Mouse (Mus musculus) urinary bladder, adult 2 months (tissue): ENCODE measurements around the gene Tiam2. TPM values are rescaled to one million over a fixed set of nuclear protein-coding genes. Genes with fewer than 3 reads are reported as not detected.
"Not testable (repeated sequence)": the region's sequence is repeated elsewhere in the genome, so short reads cannot be mapped to it uniquely, and the experiment has no call there.

Experiments used
- DNase-seq: peaks from one replicate; pipeline ENCODE4 v3.0.0; 2022; ENCODE audit warnings: low spot score
- polyA plus RNA-seq: library from polyadenylated mRNA; depleted of rRNA; stranded (reverse); fragments of >200 nt; gene quantifications from 2 replicates; pipeline ENCODE4 v1.2.3, GENCODE M21; 2012

Gene Tiam2
- polyA plus RNA-seq, 1 experiment, result 7.2 TPM

DNA sequence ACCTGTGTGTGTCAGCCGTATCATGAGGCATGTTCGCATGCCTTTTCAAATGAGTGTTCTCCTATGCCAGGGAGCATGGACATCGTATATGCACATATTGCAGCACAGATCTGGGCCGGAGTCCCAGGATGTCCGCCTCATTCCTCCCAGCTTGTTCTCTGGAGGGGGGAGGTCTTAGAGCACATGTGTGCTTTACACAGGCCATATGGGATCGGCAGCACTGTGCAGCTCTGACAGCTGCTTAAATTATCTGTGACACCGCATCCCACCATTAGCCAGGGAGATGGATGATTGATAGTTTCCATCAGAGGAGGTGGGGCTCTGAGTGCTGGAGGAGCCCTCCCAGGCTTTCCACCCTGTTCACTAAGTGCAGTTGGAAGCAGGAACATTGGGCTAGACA, 12.4 kb downstream of the Tiam2 start:
- DNase-seq, result no peak

DNA sequence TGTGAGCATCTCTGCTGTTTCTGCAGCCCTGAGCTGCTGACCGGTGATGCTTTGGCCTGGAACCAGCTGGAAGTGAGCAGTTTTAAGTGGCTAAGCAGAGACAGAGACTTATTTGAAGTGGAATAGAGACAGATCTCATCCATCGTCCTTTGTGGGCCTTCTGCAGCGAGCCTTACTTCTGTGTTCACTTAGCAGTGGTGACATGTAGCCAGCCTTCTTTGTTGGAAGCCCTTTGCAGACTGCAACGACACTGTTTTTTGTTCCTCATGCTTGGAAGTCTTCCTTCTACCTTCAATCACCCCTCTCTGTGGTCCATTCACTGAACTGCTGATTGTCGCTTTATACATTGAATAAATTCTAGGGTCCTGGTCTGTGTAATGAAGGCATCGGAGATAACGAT, 18.5 kb downstream of the Tiam2 start:
- DNase-seq, result no peak

- no peak for DNase-seq
Measured at GRCm38 (mm10) chr17:3345276-3345885, 19.0 kb downstream of the Tiam2 start.

DNA sequence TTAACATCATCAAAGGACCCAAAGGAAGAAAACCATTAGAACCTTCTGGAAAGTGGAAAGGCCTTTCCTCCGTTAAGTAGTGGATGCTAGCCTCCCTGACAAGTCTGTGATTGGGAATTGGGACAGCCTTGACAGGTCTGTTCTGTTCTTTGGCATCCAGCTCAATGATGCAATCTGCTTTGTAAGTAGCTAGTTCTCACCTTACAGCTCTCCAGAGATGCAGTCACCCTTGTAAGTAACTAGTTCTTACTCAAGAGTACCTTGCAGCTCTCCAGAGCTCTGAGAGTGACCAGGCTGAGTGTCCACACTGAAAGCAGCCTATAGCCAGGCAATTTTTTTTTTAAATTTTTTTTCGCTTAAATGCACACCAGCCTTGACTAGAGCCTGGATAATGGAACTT, 21.4 kb downstream of the Tiam2 start:
- no peak for DNase-seq

DNA sequence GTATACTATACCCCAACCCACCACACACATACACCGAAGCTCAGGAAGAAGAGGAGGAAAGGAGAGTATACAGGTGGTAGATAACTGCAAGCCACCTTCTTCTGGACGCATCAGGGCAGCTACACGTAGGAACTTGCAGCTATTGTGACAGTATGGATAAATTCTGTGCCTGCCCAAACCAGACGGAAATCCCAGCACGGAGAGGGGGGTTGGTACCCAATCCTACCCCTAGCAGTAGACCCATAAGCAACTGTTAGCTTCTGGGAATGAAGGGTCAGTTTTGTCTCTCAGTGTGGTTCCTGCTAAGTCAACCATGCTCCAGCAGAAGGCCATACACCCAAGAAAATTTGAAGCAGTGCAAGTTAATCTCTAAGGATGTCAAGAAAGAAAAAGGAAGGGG, 23.0 kb downstream of the Tiam2 start:
- DNase-seq, result no peak

DNA sequence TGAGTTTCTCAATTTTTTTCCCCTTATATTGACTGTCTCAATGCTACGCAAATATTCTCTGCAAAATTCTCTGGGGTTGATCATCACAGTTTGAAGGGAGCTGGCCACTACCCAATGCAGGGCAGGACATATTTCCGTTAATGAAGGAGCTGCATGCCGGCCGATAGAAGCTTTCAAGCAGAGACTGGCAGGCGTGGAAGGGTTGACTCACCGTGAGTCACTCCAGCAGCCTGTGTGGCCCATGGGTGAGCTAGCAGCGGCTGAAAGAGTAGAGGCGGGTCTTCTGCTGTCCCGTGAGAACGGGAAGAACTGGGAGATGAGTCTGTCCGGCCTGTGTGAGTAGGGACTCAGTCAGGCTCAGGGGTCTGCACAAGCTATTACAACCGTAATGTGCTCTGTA, 23.6 kb downstream of the Tiam2 start:
- peak; percentile 36 for DNase-seq

GRCm38 (mm10) chr17:3350405-3350804, 24.0 kb downstream of the Tiam2 start:
- DNase-seq, result no peak

DNA sequence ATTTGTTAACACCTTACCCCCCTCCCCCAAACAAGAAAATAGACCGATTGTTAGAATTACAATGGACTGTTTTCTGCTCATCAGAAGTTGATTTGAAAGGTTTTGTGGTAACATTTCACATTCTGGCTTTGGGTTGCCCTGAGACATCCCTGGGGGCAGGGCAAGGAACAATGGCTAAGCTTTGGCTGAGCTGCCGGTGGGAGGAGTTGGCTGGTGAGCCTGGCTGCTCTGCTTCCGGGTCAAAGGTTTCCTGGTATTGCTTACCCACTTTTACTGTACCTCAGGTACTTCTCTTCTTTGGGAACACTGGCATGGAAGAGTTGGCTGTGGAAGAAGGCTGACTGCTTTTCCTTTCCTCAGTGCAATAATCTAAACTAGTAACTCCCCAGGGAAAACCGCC, 25.3 kb downstream of the Tiam2 start:
- no peak for DNase-seq

DNA sequence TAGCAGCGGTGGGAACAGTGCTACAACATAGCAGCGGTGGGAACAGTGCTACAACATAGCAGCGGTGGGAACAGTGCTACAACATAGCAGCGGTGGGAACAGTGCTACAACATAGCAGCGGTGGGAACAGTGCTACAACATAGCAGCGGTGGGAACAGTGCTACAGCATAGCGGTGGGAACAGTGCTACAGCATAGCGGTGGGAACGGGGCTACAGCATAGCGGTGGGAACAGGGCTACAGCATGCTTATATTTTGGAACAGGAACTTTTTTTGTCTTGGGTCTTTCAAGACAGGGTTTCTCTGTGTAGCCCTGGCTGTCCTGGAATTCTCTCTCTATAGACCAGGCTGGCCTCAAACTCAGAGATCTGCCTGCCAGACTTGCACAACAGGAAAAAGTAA, 26.8 kb downstream of the Tiam2 start:
- not testable (repeated sequence) for DNase-seq

GRCm38 (mm10) chr17:3354856-3355255, 28.5 kb downstream of the Tiam2 start:
- DNase-seq, result no peak

DNA sequence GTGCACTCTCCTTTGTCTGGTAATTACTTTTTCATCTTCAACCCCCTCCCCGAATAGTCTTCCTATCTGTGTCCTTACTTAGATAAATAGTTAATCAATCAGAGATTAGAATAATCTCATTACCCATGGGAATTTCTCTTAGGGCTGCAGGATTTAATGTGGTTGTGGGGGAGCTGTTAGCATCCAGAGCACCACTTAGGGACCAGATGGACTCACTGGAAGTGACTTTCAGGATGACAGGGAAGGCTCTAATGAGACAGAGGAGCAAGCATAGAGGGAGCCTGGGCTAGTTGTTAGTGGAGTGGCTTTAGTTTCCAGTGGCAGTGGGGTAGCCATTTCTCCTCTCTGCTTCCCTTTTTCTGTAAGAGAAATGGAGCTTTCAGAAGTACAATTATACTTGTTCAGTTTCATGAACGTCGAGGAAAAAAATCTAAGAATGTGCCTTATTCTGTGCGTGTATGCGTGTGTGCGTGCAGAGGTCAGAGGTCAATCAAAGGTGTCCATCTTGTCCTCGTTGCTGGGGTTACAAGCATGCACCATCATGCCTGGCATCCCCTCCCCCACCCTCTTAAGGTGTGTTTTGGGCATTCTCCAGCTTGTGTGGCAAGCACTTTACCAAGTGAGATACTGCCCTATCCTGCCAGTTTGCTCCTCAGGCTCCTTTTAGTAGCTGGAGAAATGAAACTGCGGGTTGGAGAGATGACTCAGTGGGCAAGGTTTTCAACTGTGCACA, 30.4 kb downstream of the Tiam2 start:
- DNase-seq, result no peak

GRCm38 (mm10) chr17:3360236-3360635, 33.9 kb downstream of the Tiam2 start:
- no peak for DNase-seq

DNA sequence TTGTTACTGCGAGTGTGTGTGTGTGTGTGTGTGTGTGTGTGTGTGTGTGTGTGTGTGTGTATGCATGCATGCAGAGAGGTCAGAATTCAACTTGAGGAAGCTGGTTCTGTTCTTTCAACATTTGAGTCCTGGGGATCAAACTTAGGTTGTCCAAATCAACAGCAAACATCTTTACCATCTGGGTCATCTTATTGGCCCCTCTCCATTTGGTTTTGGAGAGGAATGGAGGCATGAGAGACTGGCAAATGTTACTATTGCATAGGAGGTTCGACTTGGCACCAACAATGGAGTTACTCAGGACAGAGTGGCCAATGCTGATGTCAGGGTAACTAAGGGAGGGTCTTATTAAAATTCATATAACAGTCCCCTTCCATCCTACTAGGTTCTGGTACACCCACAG, 35.4 kb downstream of the Tiam2 start:
- no peak for DNase-seq

DNA sequence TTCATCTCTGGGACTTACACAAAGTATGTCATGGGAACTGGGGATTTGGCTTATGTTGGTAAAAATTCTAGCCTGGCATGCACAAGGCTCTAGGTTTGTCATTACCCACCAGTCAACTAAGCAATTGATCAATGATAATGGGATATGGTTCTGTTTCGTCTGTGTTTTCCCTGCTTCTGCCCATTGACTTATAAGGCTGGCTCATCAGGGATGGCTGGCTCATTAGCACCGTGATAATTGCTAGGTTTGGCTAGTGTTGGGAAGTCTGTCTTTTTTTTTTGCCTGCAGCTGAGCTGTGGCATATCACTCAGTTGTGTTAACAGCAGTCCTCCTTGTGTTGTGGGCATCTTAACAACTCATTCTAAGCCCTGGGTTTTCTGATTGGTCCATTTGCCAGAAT, 36.8 kb downstream of the Tiam2 start:
- no peak for DNase-seq

DNA sequence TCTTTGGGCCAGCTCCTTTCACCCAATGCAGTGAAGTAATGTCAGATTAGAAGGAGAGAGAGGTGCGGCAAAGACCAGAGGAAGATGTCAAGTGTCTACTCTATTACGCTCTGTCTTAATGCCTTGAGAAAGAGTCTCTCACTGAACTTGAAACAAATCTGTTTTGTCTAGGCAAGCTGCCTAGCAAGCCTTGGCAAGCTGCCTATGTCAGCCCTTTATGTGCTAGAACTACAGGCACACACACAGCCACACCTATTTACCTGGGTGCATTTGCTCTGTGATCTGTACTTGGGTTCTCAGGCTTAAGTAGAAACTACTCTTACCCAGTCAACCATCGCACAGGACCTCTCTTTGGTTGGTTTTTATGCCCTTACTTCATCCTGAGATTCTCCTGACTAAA, 40.4 kb downstream of the Tiam2 start:
- no peak for DNase-seq

DNA sequence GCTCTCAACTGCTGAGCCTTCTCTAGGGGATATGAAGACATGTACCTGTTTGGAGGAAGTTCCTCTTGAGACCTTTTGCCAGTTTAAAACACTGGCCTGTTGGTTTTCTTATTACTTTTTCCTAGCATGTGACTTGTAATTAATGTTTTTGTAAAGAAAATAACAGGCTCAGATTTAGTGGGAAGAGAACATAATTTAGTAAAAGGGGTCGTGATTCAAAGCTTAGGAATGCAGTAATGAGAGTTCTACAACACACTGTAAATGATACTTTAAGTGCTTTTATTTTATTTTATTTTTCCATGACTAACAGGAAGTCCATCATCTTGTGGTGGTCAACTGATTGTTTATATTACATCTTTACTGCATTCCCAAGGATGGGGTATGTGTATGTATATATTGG, 42.0 kb downstream of the Tiam2 start:
- no peak for DNase-seq

- no peak for DNase-seq
Measured at GRCm38 (mm10) chr17:3369631-3370030, 43.3 kb downstream of the Tiam2 start.

DNA sequence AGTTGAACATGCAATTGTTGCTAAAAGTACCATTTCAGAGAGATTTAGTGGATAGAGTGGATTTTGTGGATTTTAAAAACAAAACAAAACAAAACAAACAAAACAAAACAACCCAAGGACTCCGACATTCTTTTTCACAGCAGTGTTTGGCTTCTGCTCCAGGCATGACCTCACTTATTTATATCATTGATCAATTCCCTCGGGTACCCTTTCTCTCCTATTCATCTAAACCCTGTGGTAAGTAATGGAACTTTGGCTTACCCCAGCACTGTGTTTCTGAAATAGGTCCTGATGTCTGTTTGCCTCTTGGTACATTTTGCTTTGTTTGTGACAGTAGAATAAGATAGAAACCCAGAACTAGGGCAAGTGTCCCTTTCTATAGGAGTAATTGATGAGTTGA, 52.2 kb downstream of the Tiam2 start:
- no peak for DNase-seq

DNA sequence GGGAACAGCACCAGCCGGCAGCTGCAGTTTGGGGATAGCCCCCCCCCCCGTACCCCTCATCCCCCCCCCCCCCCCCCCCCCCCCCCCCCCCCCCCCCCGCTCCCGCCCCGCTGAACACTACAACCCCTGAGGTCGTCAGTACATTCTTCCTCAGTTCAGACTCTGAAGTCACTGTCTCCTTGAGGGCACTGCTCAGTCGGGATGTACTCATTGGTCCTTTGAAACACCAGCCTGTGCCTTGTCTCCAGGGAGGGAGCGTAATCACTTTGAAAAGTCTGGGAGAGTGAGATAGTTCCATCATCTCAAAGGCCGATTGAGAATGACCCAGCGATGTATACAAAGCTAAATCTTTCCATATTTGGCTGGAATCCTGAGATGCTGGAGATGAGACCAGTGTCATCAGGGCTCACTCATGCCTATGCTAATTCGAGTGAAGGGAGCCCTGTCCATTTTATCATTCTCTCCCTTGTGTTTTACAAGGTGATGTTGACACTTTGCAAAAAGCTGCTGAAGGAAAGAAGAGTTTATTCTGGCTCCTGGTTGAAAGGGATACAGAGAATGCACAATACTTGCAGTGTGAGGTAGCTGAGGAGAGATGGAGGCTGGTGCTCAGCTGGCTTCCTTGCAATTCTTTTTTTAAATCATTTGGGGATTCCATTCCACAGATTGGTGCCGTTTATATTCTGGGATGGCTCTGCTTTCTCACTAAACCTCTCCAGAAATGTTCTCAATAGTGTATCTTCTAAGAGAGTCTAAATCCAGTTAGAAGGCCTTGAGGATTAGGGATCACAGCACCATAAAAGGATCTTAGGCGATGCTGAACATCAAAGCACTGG, 53.6 kb downstream of the Tiam2 start:
- DNase-seq, result no peak

- DNase-seq, result no peak
Measured at GRCm38 (mm10) chr17:3385391-3385790, 59.0 kb downstream of the Tiam2 start.

GRCm38 (mm10) chr17:3387819-3388218, 61.4 kb downstream of the Tiam2 start:
- no peak for DNase-seq

- no peak for DNase-seq
Measured at GRCm38 (mm10) chr17:3389741-3390140, 63.4 kb downstream of the Tiam2 start.

DNA sequence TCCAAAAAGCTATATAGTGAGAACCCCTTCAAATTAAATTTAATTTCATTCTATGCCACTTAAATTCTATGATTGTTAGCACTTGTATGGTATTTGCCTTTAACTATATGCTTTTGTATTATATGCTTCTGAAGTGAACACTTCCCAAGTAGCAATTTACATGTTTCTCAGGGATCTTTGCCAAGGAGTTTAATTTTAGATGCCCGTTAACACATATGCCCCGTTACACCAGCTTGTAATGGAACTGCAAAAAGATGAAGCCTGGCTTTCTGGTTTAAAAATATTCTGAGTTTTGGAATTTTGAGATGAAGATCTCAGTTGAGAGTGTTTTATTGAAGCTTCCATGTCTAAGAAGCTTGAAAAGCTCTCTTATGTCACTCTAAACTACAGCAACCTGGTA, 67.6 kb downstream of the Tiam2 start:
- DNase-seq, result no peak
